In genomic region chr8:104434275-104434674, GRCm38 (mm10) we compare ENCODE assay signal across 8 mouse cellular contexts. TPM values are rescaled to one million over a fixed set of nuclear protein-coding genes. Genes with fewer than 3 reads are reported as not detected.
DNase-seq lines count a peak whose midpoint lies in the region; ATAC-seq and TF ChIP-seq lines count a peak whose summit lies in the region.

No protein-coding gene starts in this region.

- peaks cover 2% of the 10 kb centered on the region for H3K4me1 ChIP-seq in bone marrow, adult 2 months (ENCODE audit: control insufficient read depth, insufficient read depth, low read length)
- 0 out of 2 replicates have a peak, but pooled peaks cover 4% of the 10 kb centered on the region for H3K4me1 ChIP-seq in intestine, embryonic 15.5 days (replicated peaks)
- H3K4me1 ChIP-seq in midbrain, postnatal 0 days (ENCODE audit: insufficient read depth, low read length): no peaks in the 10 kb centered on the region

- WGBS in bone marrow, adult 2 months: 56% methylated on average over 4 of the region's 4 CpGs
- WGBS in intestine, embryonic 15.5 days: 74% methylated on average over 4 of the region's 4 CpGs
- WGBS in midbrain, postnatal 0 days: 74% methylated on average over 4 of the region's 4 CpGs

- peak; percentile 30; the same call in 1 of the 2 replicates for TF ChIP-seq CTCF in bone marrow, adult 2 months (IDR thresholded peaks at IDR 0.05; ENCODE audit: control insufficient read depth, insufficient read depth, low read length)
- TF ChIP-seq CTCF in midbrain, postnatal 0 days (IDR thresholded peaks at IDR 0.05): peak; percentile 27; the same call in 1 of the 2 replicates

- no peaks in the 10 kb centered on the region for H3K9me3 ChIP-seq in intestine, embryonic 15.5 days
- no peaks in the 10 kb centered on the region for H3K9me3 ChIP-seq in midbrain, postnatal 0 days (ENCODE audit: low read length)

- H3K27me3 ChIP-seq in intestine, embryonic 15.5 days (replicated peaks): no peaks in the 10 kb centered on the region
- no peaks in the 10 kb centered on the region for H3K27me3 ChIP-seq in midbrain, postnatal 0 days (ENCODE audit: insufficient read depth, low read length)

- H3K4me2 ChIP-seq in intestine, embryonic 15.5 days (replicated peaks): no peak overlapping the region
- H3K4me2 ChIP-seq in midbrain, postnatal 0 days (ENCODE audit: low read depth, low read length, poor library complexity, severe bottlenecking): no peak overlapping the region

- peak; percentile 21 to 31 for DNase-seq in lung, adult 18-20 months
- no peak for DNase-seq in lung, postnatal 25 days (ENCODE audit: low spot score)
- peak; percentile 33 for DNase-seq in midbrain, postnatal 0 days (ENCODE audit: low spot score)
- DNase-seq in embryo, embryonic 10 days (ENCODE audit: low spot score): no peak
- DNase-seq in urinary bladder, postnatal 36 days (ENCODE audit: low spot score in 2 of 2): no peak
- DNase-seq in gastrocnemius, adult 18-20 months (ENCODE audit: low spot score): no peak

- TF ChIP-seq POLR2A in bone marrow, adult 2 months (IDR thresholded peaks at IDR 0.05; ENCODE audit: borderline replicate concordance, control insufficient read depth, low read depth, low read length): no peak

- H3K36me3 ChIP-seq in intestine, embryonic 15.5 days: peaks cover 51% of the 10 kb centered on the region
- peaks cover 76% of the 10 kb centered on the region for H3K36me3 ChIP-seq in midbrain, postnatal 0 days (ENCODE audit: insufficient read depth, low read length)

- H3K27ac ChIP-seq in bone marrow, adult 2 months (ENCODE audit: control insufficient read depth, insufficient read depth, low read depth, low read length, poor library complexity): no peak overlapping the region
- H3K27ac ChIP-seq in intestine, embryonic 15.5 days: no peak overlapping the region
- H3K27ac ChIP-seq in midbrain, postnatal 0 days (ENCODE audit: low read depth, low read length): no peak overlapping the region

- peak; percentile 65; the same call in 1 of the 2 replicates for ATAC-seq in intestine, embryonic 15.5 days
- no peak for ATAC-seq in midbrain, postnatal 0 days (ENCODE audit: low FRiP score)

- H3K9ac ChIP-seq in intestine, embryonic 15.5 days: no peak overlapping the region
- no peak overlapping the region for H3K9ac ChIP-seq in midbrain, postnatal 0 days (replicated peaks; ENCODE audit: low read length, poor library complexity, severe bottlenecking)

- no peak overlapping the region for H3K4me3 ChIP-seq in bone marrow, adult 2 months (replicated peaks; ENCODE audit: control insufficient read depth, low read depth, low read length)
- no peak overlapping the region for H3K4me3 ChIP-seq in intestine, embryonic 15.5 days (replicated peaks)
- H3K4me3 ChIP-seq in midbrain, postnatal 0 days (ENCODE audit: low read depth, low read length): no peak overlapping the region

RNA-seq across cellular contexts. Expression of gene Dync1li2, which starts 8.6 kb away (rescaled TPM):
- polyA plus RNA-seq in bone marrow, adult 2 months (2011; ENCODE audit: insufficient read depth, insufficient read length, low replicate concordance, missing spikeins): 25.4 and 28.5 TPM in 2 replicates
- 46.0 and 46.1 TPM in 2 replicates for polyA plus RNA-seq in intestine, embryonic 15.5 days (2015; fragmentation: Nextera tagmentation; extraction: Ambion mirVana)
- total RNA-seq in midbrain, postnatal 0 days (2014; rRNA removed): 80.5 and 106 TPM in 2 replicates
- 66.5 and 73.4 TPM in 2 replicates for polyA plus RNA-seq in midbrain, postnatal 0 days (2015; fragmentation: Nextera tagmentation; extraction: Ambion mirVana)
- 100 to 1,000 TPM in 1 of 2 experiments, 10 to 100 TPM in 1; 98.9 to 104 TPM for total RNA-seq in gastrocnemius, adult 18-20 months (2021)

RNA-seq across cellular contexts. Expression of gene Cmtm4, which starts 38.7 kb away (rescaled TPM):
- polyA plus RNA-seq in bone marrow, adult 2 months (2011; ENCODE audit: insufficient read depth, insufficient read length, low replicate concordance, missing spikeins): 0.50 and 2.4 TPM in 2 replicates
- polyA plus RNA-seq in intestine, embryonic 15.5 days (2015; fragmentation: Nextera tagmentation; extraction: Ambion mirVana): 6.3 and 6.9 TPM in 2 replicates
- total RNA-seq in midbrain, postnatal 0 days (2014; rRNA removed): 38.7 and 39.8 TPM in 2 replicates
- polyA plus RNA-seq in midbrain, postnatal 0 days (2015; fragmentation: Nextera tagmentation; extraction: Ambion mirVana): 2.5 and 2.7 TPM in 2 replicates
- 1 to 10 TPM; 4.4 to 5.4 TPM for total RNA-seq in gastrocnemius, adult 18-20 months (2021)

Comparison
In these comparisons a context has a peak if more than half of its experiments do, and no peak if none do; other contexts are left out.
1. DNase-seq: peak in lung, adult 18-20 months (2 of 2) and midbrain, postnatal 0 days (single experiment); none in lung, postnatal 25 days (single experiment), embryo, embryonic 10 days (single experiment), urinary bladder, postnatal 36 days (0 of 2) and gastrocnemius, adult 18-20 months (single experiment).